Mouse (Mus musculus) adrenal gland, postnatal 25 days (tissue): ENCODE measurements around the gene 2010300C02Rik. TPM values are rescaled to one million over a fixed set of nuclear protein-coding genes. Genes with fewer than 3 reads are reported as not detected.

ENCODE experiments used
- DNase-seq: peaks from one replicate; pipeline ENCODE4 v3.0.0; 2021; ENCODE audit warnings: mixed read lengths
- total RNA-seq: library from RNA; stranded (reverse); gene quantifications from 2 replicates; pipeline ENCODE4 v1.2.3, GENCODE M21; 2021

2010300C02Rik gene
- total RNA-seq, 1 experiment from 2014 or later = 2.6 TPM

GRCm38 (mm10) chr1:37711596-37712356 lies 8.1 kb downstream of the 2010300C02Rik start:
- DNase-seq = no peak

GRCm38 (mm10) chr1:37711082-37711481 lies 8.8 kb downstream of the 2010300C02Rik start:
- DNase-seq = no peak

- DNase-seq = no peak
Measured at GRCm38 (mm10) chr1:37709736-37710135, 10.1 kb downstream of the 2010300C02Rik start.

- no peak for DNase-seq
Measured at GRCm38 (mm10) chr1:37708270-37708955, 11.5 kb downstream of the 2010300C02Rik start.

- no peak for DNase-seq
Measured at GRCm38 (mm10) chr1:37702326-37702725, 17.6 kb downstream of the 2010300C02Rik start.

- no peak for DNase-seq
Measured at GRCm38 (mm10) chr1:37698852-37699439, 20.9 kb downstream of the 2010300C02Rik start.

- DNase-seq = no peak
Measured at GRCm38 (mm10) chr1:37698186-37698839, 21.6 kb downstream of the 2010300C02Rik start.

- no peak for DNase-seq
Measured at GRCm38 (mm10) chr1:37696918-37697317, 23.0 kb downstream of the 2010300C02Rik start.

- no peak for DNase-seq
Measured at GRCm38 (mm10) chr1:37695732-37696131, 24.2 kb downstream of the 2010300C02Rik start.

GRCm38 (mm10) chr1:37694417-37694816 lies 25.5 kb downstream of the 2010300C02Rik start:
- DNase-seq = no peak

- DNase-seq = no peak
Measured at GRCm38 (mm10) chr1:37691179-37691578, 28.7 kb downstream of the 2010300C02Rik start.

GRCm38 (mm10) chr1:37690665-37691064 lies 29.2 kb downstream of the 2010300C02Rik start:
- DNase-seq = no peak

- DNase-seq = no peak
Measured at GRCm38 (mm10) chr1:37689730-37690129, 30.2 kb downstream of the 2010300C02Rik start.

- DNase-seq = peak; percentile 14
Measured at GRCm38 (mm10) chr1:37688351-37688750, 31.5 kb downstream of the 2010300C02Rik start.

GRCm38 (mm10) chr1:37687515-37687914 lies 32.4 kb downstream of the 2010300C02Rik start:
- peak; percentile 23 for DNase-seq

GRCm38 (mm10) chr1:37686953-37687441 lies 32.9 kb downstream of the 2010300C02Rik start:
- no peak for DNase-seq

- DNase-seq = peak; percentile 93
Measured at GRCm38 (mm10) chr1:37678327-37679123, 41.4 kb downstream of the 2010300C02Rik start.

GRCm38 (mm10) chr1:37676967-37677512 lies 42.8 kb downstream of the 2010300C02Rik start:
- no peak for DNase-seq

- DNase-seq = no peak
Measured at GRCm38 (mm10) chr1:37675444-37675843, 44.4 kb downstream of the 2010300C02Rik start.

- no peak for DNase-seq
Measured at GRCm38 (mm10) chr1:37674266-37674665, 45.6 kb downstream of the 2010300C02Rik start.

GRCm38 (mm10) chr1:37671316-37671715 lies 48.6 kb downstream of the 2010300C02Rik start:
- no peak for DNase-seq
